Mouse (Mus musculus): Measurements from ENCODE around the gene Ldha. TPM values are rescaled to one million over a fixed set of nuclear protein-coding genes. Genes with fewer than 3 reads are reported as not detected.
"Not testable (repeated sequence)": the region's sequence is repeated elsewhere in the genome, so short reads cannot be mapped to it uniquely, and the experiment has no call there.

Gene Ldha
- polyA plus RNA-seq, 1 experiment from 2014 or later, result 553 TPM

DNA sequence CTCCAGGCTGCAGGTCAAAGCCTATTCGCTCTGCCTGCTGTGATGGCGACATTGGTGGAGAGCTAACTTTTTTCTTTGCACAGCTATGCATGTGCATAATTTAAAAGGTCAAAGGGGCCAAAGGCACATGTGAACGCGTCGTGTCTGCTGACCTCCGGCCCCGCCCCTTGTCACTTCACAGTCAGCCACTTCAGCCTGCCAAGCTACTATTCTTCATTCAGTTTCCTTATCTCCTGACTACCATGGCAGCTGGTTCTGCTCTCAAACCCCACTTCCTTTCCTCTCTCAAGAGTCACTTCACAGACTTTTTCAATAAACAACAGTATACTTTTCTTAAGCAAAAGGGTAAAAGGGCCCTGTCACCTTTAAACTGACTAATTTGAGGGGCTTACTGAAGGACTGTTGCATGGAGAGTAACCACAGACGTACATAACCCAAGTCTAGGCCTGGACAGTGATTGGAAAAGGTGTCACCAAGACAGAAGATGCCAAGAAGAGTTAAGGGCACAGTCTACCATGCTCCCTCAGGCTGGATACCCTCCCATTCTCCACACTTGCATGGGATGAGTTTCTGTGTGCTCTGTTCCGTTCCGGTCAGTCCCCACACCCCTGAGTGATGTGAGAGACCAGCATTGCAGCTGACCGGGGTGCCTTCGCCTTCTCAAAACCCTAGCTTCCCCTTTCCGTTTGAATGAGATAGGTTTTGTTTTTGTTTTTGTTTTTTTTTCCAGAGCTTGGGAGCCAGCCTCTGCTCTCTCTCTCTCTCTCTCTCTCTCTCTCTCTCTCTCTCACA is 10.3 kb upstream of the Ldha start:
- H3K9ac ChIP-seq (replicated peaks), result no peak overlapping the region
- H3K27ac ChIP-seq, result no peak overlapping the region
- no peak overlapping the region for H3K4me3 ChIP-seq (replicated peaks)
- H3K9me3 ChIP-seq, result no peaks in the 10 kb centered on the region
- ATAC-seq, result no peak
- H3K27me3 ChIP-seq, result no peaks in the 10 kb centered on the region
- WGBS, result 63% methylated on average over 13 of the region's 13 CpGs
- H3K4me1 ChIP-seq (replicated peaks), result peaks cover 9% of the 10 kb centered on the region
- H3K4me2 ChIP-seq (replicated peaks), result no peak overlapping the region
- H3K36me3 ChIP-seq, result no peaks in the 10 kb centered on the region

GRCm38 (mm10) chr7:46831693-46832092 is 9.6 kb upstream of the Ldha start:
- no peaks in the 10 kb centered on the region for H3K27me3 ChIP-seq
- H3K36me3 ChIP-seq, result no peaks in the 10 kb centered on the region
- no peak overlapping the region for H3K27ac ChIP-seq
- 83% methylated on average over 8 of the region's 8 CpGs for WGBS
- no peak overlapping the region for H3K4me2 ChIP-seq (replicated peaks)
- peaks cover 9% of the 10 kb centered on the region for H3K4me1 ChIP-seq (replicated peaks)
- no peak for ATAC-seq
- H3K4me3 ChIP-seq (replicated peaks), result no peak overlapping the region
- no peak overlapping the region for H3K9ac ChIP-seq (replicated peaks)
- no peaks in the 10 kb centered on the region for H3K9me3 ChIP-seq

- H3K9me3 ChIP-seq; H3K27me3 ChIP-seq; H3K27ac ChIP-seq; ATAC-seq; H3K4me2 ChIP-seq (replicated peaks); H3K9ac ChIP-seq (replicated peaks); H3K4me3 ChIP-seq (replicated peaks); H3K36me3 ChIP-seq; H3K4me1 ChIP-seq (replicated peaks): not testable (repeated sequence)
- 97% methylated on average over 11 of the region's 11 CpGs for WGBS
Observed at GRCm38 (mm10) chr7:46832112-46832810, 9.0 kb upstream of the Ldha start.

DNA sequence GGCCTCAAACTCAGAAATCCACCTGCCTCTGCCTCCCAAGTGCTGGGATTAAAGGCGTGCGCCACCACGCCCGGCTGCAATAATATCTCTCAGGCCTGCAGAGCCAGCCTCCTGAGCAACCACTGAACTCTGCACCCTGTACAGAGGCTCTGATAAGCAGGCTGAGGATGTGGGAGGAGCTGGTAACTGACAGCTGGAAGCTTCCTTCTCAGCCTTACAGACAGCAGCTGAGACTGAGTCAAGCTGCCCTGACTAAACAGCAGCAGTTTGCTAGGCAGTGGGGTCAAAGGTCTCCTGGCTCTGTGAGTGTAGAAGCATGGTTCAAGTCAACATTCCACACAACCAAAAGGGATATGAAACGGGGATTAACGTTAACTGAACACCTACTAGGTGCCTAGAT is 8.0 kb upstream of the Ldha start:
- Histone ChIP-seq H3K4me2 (replicated peaks) (no peak overlapping the region), H3K4me3 (replicated peaks) (no peak overlapping the region), H3K27me3 (no peaks in the 10 kb centered on the region), H3K9me3 (no peaks in the 10 kb centered on the region), H3K9ac (replicated peaks) (no peak overlapping the region), H3K4me1 (replicated peaks) (peaks cover 15% of the 10 kb centered on the region), H3K27ac (no peak overlapping the region), H3K36me3 (no peaks in the 10 kb centered on the region)
- 85% methylated on average over 6 of the region's 6 CpGs for WGBS
- ATAC-seq, result no peak

- no peaks in the 10 kb centered on the region for H3K36me3 ChIP-seq
- 92% methylated on average over 7 of the region's 7 CpGs for WGBS
- peaks cover 20% of the 10 kb centered on the region for H3K4me1 ChIP-seq (replicated peaks)
- no peak overlapping the region for H3K4me2 ChIP-seq (replicated peaks)
- no peak overlapping the region for H3K4me3 ChIP-seq (replicated peaks)
- H3K27ac ChIP-seq, result no peak overlapping the region
- no peak for ATAC-seq
- no peak overlapping the region for H3K9ac ChIP-seq (replicated peaks)
- H3K27me3 ChIP-seq, result no peaks in the 10 kb centered on the region
- H3K9me3 ChIP-seq, result no peaks in the 10 kb centered on the region
Observed at GRCm38 (mm10) chr7:46833670-46834255, 7.5 kb upstream of the Ldha start.

- peak overlapping the region; percentile 39; the same call in 1 of the 2 replicates for H3K27ac ChIP-seq
- no peak overlapping the region for H3K4me2 ChIP-seq (replicated peaks)
- H3K9me3 ChIP-seq, result no peaks in the 10 kb centered on the region
- WGBS, result 28% methylated on average over 14 of the region's 14 CpGs
- H3K9ac ChIP-seq (replicated peaks), result no peak overlapping the region; the same call in 1 of the 2 replicates
- H3K4me3 ChIP-seq (replicated peaks), result no peak overlapping the region
- no peaks in the 10 kb centered on the region for H3K36me3 ChIP-seq
- no peak; the same call in 1 of the 2 replicates for ATAC-seq
- H3K4me1 ChIP-seq (replicated peaks), result peaks cover 28% of the 10 kb centered on the region
- H3K27me3 ChIP-seq, result no peaks in the 10 kb centered on the region
Observed at GRCm38 (mm10) chr7:46834994-46835610, 6.2 kb upstream of the Ldha start.

DNA sequence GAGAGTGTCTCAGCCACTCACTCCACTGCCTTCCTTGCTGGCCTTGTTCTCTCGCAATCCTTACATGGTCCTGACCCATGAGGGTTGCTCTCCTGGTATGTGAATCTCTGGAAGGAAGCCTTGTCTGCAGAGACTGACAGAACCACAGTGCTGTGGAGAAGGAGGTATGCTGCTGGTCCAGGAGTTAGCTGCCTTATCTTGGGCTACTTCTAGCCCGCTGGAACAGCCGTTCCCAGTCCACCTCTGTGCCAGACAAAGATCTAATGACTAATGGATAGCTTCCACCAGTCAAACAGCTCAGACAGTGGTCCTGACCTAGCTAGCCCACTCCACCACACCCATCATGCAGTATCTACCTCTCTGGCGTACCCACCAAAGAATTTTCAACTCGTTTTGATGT is 4.9 kb upstream of the Ldha start:
- no peak for ATAC-seq
- Histone ChIP-seq H3K9me3 (no peaks in the 10 kb centered on the region), H3K36me3 (no peaks in the 10 kb centered on the region), H3K27me3 (0 out of 2 replicates have a peak, but pooled peaks cover 2% of the 10 kb centered on the region), H3K27ac (no peak overlapping the region), H3K9ac (replicated peaks) (no peak overlapping the region), H3K4me2 (replicated peaks) (no peak overlapping the region), H3K4me3 (replicated peaks) (no peak overlapping the region), H3K4me1 (replicated peaks) (peaks cover 28% of the 10 kb centered on the region)
- 87% methylated on average over 5 of the region's 5 CpGs for WGBS

DNA sequence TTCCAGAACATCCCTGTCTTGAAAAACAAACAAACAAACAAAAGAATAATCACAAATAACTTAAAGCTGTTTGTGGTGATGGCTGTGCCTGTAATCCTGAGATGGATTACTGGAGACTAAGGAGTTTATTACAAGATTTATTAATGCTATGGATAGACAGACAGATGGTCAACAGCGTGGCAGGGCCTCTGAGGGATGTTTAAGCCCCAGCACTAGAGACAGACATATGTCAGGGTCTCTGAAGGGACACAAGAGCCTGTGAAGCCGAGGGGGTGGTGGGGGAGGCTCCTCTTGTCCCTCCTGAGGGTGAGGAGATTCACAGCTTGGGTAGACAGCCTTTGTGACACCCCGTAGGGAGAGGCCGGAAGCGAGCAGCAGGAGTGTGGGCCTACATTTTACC is 4.2 kb upstream of the Ldha start:
- H3K36me3 ChIP-seq, result no peaks in the 10 kb centered on the region
- 28% methylated on average over 5 of the region's 5 CpGs for WGBS
- H3K4me1 ChIP-seq (replicated peaks), result peaks cover 28% of the 10 kb centered on the region

GRCm38 (mm10) chr7:46838104-46838671 is 3.1 kb upstream of the Ldha start:
- Histone ChIP-seq H3K9ac (replicated peaks) (no peak overlapping the region), H3K9me3 (no peaks in the 10 kb centered on the region), H3K27ac (no peak overlapping the region), H3K4me3 (replicated peaks) (no peak overlapping the region), H3K36me3 (no peaks in the 10 kb centered on the region), H3K27me3 (0 out of 2 replicates have a peak, but pooled peaks cover 7% of the 10 kb centered on the region), H3K4me2 (replicated peaks) (peak overlapping the region; percentile 9; the same call in 1 of the 2 replicates), H3K4me1 (replicated peaks) (peaks cover 28% of the 10 kb centered on the region)
- ATAC-seq, result 0 out of 2 replicates have a peak, but pooled peaks have one; percentile 14
- 1% methylated on average over 9 of the region's 9 CpGs for WGBS

More for the DNA sequence above, 4.2 kb upstream of the Ldha start:
- H3K4me2 ChIP-seq (replicated peaks), result no peak overlapping the region
- H3K9ac ChIP-seq (replicated peaks), result no peak overlapping the region
- H3K9me3 ChIP-seq, result no peaks in the 10 kb centered on the region
- no peak for ATAC-seq
- 0 out of 2 replicates have a peak, but pooled peaks cover 7% of the 10 kb centered on the region for H3K27me3 ChIP-seq
- no peak overlapping the region for H3K4me3 ChIP-seq (replicated peaks)
- no peak overlapping the region for H3K27ac ChIP-seq

DNA sequence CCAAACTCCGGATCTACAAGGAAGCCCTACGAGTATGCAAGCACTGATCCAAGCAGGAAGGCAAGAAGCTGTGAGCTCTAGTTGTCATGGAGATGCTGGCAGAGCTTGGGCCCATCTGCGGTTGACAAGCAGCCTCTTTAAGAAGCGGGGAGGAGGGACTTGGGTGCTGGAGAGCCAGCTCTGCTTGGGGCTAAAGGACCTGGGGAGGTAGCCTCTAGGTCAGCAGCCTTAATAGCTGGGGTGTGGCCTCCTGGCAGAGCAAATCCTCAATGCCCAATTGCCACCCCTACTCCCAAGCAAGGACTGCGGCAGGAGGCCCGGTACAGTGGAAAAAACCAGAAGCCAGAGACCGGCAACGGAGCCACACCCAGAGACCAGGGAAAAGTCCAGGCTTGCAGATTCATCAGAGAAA is 2.4 kb upstream of the Ldha start:
- Histone ChIP-seq H3K27me3 (0 out of 2 replicates have a peak, but pooled peaks cover 11% of the 10 kb centered on the region), H3K27ac (0 out of 2 replicates have a peak overlapping the region, but pooled peaks have one; percentile 16)
- peak; percentile 63; the same call in 1 of the 2 replicates for ATAC-seq

DNA sequence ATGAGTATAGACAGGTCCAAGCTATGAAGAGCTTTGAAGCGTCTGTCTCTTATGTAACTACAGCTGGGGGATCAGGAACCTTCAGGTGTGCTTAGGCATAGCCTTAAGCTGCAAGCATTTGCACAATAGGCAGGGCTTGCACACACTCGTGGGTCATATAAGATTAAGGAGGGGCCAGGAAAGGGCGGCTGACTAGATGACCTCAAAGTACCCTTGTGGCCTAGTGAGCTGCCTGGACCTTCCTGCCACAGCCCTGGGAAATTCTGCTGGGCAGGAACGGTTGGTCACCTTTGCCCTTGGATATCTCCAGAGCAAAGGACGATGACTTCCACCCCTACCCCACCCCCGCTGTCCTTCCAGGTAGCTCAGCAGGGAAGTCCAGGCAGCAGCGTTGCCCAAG is 1.8 kb upstream of the Ldha start:
- peaks cover 28% of the 10 kb centered on the region for H3K4me1 ChIP-seq (replicated peaks)
- H3K4me3 ChIP-seq (replicated peaks), result no peak overlapping the region
- H3K9ac ChIP-seq (replicated peaks), result no peak overlapping the region
- 39% methylated on average over 7 of the region's 7 CpGs for WGBS
- no peak overlapping the region; the same call in 1 of the 2 replicates for H3K4me2 ChIP-seq (replicated peaks)
- H3K27me3 ChIP-seq, result 0 out of 2 replicates have a peak, but pooled peaks cover 16% of the 10 kb centered on the region
- no peak for ATAC-seq
- H3K9me3 ChIP-seq, result no peaks in the 10 kb centered on the region
- H3K27ac ChIP-seq, result no peak overlapping the region
- H3K36me3 ChIP-seq, result no peaks in the 10 kb centered on the region

More for the DNA sequence above, 2.4 kb upstream of the Ldha start:
- no peak overlapping the region for H3K4me3 ChIP-seq (replicated peaks)
- 6% methylated on average over 8 of the region's 8 CpGs for WGBS
- H3K9ac ChIP-seq (replicated peaks), result no peak overlapping the region
- H3K4me2 ChIP-seq (replicated peaks), result peak overlapping the region; percentile 9
- peaks cover 28% of the 10 kb centered on the region for H3K4me1 ChIP-seq (replicated peaks)
- H3K36me3 ChIP-seq, result no peaks in the 10 kb centered on the region
- H3K9me3 ChIP-seq, result no peaks in the 10 kb centered on the region

All from midbrain, embryonic 13.5 days (tissue).